Mouse (Mus musculus): Measurements from ENCODE around the gene Hgfac. TPM values are rescaled to one million over a fixed set of nuclear protein-coding genes. Genes with fewer than 3 reads are reported as not detected.

Gene Hgfac
- 8.9 TPM for polyA plus RNA-seq (2017; shearing (Covaris generic))

DNA sequence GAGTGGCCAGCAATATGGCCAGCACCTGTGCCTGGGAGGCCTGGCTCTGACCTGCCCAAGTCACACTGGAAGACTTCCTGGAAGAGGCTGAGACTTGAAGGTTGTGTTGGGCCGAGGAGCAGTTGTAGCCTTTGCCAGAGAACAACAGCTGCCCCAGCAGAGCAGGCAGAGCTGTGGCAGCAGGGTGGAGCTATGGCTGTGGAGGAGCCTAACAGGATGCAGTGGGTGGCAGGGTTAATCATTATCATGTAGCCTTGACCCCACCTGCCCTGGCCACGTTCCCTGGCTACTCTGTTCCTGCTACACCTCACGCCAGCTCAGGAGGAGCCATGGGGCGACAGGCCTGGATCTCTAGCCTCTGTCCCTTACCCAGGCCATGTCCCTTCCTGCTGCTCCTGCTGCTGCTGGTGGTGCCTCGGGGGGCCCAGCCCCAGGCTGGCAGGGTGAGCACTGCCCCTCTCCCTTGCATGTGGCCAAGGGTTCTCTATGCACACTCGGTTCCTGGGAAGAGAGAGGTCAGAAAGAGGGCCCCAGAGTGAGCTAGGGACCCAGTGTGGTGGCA is at the start of gene Hgfac:
Gene Hgfac (plus strand): TSS at position 242 of the 562 bp plus-strand sequence.

GRCm38 (mm10) chr5:35056604-35057432 is 15.5 kb downstream of the Hgfac start, which contains the start of gene Dok7:
Dok7 (plus strand) TSS chr5:35056766.

Other genes starting within 250 kb of the Hgfac start
- gene Msantd1, start 133.5 kb upstream of the Hgfac start, polyA plus RNA-seq (2017; shearing (Covaris generic)), result 0.38 TPM
- 7.1 TPM for gene Rgs12, start 92.1 kb upstream of the Hgfac start, polyA plus RNA-seq (2017; shearing (Covaris generic))
- gene Dok7, start 15.3 kb downstream of the Hgfac start, polyA plus RNA-seq (2017; shearing (Covaris generic)), result not detected
- 93.8 TPM for gene Lrpap1, start 64.3 kb downstream of the Hgfac start, polyA plus RNA-seq (2017; shearing (Covaris generic))
- not detected for gene Adra2c, start 236.8 kb downstream of the Hgfac start, polyA plus RNA-seq (2017; shearing (Covaris generic))

All from CD4-positive, CD25-positive, alpha-beta regulatory T cell, adult 9 weeks (primary cell).